Mouse (Mus musculus): ENCODE results near the gene Tspan12. TPM values are rescaled to one million over a fixed set of nuclear protein-coding genes. Genes with fewer than 3 reads are reported as not detected.
A peak's percentile ranks its signal among the peaks of the same experiment; 100 is the strongest.

The Tspan12 gene
- polyA plus RNA-seq, 1 experiment from 2014 or later: 111 TPM

DNA sequence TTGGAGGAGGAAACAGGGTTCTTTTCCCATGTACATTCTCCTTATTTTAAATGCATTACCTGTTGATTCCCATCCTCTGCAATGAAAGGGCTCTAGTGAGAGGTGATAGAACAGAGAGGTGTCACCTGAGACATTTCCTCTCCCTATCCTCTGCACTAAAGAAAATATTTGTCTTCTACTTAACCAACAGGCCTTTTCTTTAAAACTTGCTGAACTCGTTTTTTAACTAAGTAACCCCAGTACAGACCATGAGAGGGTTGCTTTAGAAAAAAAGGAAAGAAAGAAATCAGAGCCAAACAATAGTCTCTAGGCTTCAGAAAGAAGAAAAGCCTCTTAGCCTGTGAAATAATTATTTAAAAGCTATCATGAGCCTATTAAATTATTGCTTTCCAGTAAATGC is 11.2 kb upstream of the Tspan12 start:
- Histone ChIP-seq H3K4me1 (replicated peaks; ENCODE audit: insufficient read depth, low read length) (no peaks in the 10 kb centered on the region), H3K27me3 (ENCODE audit: insufficient read depth, low read length) (no peaks in the 10 kb centered on the region), H3K27ac (no peak overlapping the region), H3K36me3 (ENCODE audit: insufficient read depth, low read length) (no peaks in the 10 kb centered on the region), H3K9me3 (replicated peaks; ENCODE audit: low read length) (no peaks in the 10 kb centered on the region), H3K4me3 (replicated peaks; ENCODE audit: low read depth, low read length) (no peak overlapping the region), H3K9ac (ENCODE audit: low read depth, low read length) (no peak overlapping the region), H3K4me2 (ENCODE audit: low read length) (no peak overlapping the region)
- WGBS: 23% methylated on average over 1 of the region's 1 CpGs
- no peak for TF ChIP-seq CTCF (IDR thresholded peaks at IDR 0.05; ENCODE audit: low read depth)
- no peak for ATAC-seq (replicated peaks; ENCODE audit: low FRiP score, low read depth)
- no peak for DNase-seq (ENCODE audit: low spot score)

DNA sequence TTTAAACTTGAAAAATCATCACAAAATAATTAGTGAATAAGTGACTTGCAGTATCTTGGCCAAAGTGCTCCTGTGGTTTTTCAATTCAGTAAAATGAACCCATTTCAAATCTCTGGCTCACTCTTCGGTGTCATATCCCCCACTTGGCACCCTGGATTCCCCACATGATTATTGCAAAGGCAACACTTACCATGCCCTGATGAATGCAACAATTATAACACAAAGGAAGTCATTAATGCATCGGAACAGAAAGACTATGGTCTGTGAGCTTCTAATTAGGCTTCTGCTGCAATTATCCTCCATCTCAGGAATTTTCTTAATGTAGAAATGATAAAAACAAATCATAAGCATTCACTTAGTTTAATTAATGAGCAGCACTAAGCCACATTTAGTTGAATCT is 9.0 kb upstream of the Tspan12 start:
- Histone ChIP-seq H3K27ac (no peak overlapping the region), H3K27me3 (ENCODE audit: insufficient read depth, low read length) (no peaks in the 10 kb centered on the region), H3K4me2 (ENCODE audit: low read length) (no peak overlapping the region), H3K4me1 (replicated peaks; ENCODE audit: insufficient read depth, low read length) (0 out of 2 replicates have a peak, but pooled peaks cover 3% of the 10 kb centered on the region), H3K4me3 (replicated peaks; ENCODE audit: low read depth, low read length) (no peak overlapping the region), H3K9ac (ENCODE audit: low read depth, low read length) (no peak overlapping the region), H3K36me3 (ENCODE audit: insufficient read depth, low read length) (no peaks in the 10 kb centered on the region), H3K9me3 (replicated peaks; ENCODE audit: low read length) (no peaks in the 10 kb centered on the region)
- DNase-seq (ENCODE audit: low spot score): no peak
- WGBS: 85% methylated on average over 2 of the region's 2 CpGs
- TF ChIP-seq CTCF (IDR thresholded peaks at IDR 0.05; ENCODE audit: low read depth): no peak
- no peak for ATAC-seq (replicated peaks; ENCODE audit: low FRiP score, low read depth)

DNA sequence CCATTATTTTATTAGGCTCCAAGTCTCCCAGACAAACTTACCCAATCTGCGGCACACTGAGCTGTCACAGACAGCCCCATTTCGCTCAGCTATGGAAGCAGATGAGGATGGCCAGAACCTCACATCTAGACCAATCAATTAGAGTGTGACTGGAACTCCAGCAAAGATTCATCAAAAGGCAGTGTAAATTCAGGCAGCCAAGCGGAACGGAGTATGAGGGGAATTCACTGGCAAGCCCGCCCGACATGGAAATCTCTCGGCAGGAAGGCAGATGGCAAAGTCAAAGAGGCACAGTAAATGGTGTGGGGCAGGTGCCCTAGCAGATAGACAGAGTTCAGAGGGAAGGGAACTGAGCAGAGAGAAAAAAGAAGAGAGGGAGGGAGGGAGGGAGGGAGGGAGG is 5.5 kb upstream of the Tspan12 start:
- WGBS: 26% methylated on average over 7 of the region's 7 CpGs
- ATAC-seq (replicated peaks; ENCODE audit: low FRiP score, low read depth): peak; percentile 69; the same call in 1 of the 2 replicates

DNA sequence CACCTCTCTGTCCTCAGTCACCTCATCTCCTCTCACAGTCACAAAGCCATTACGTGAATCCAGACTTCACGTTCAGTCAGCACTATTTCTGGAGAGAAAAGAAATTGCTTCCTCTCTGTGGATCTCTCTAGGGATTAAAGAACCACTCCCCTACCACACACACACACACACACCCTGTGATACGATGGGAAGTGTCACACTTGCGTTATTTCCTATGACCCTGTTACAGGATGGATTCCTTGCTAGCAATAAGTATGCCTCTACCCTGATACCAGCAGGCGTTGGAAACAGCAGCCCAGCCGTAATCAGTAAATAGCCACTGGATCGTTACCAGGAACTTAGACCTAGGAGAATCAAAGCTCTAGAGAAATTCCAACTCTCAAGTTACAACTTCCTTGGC is 3.6 kb upstream of the Tspan12 start:
- WGBS: 19% methylated on average over 7 of the region's 7 CpGs
- H3K9ac ChIP-seq (ENCODE audit: low read depth, low read length): 0 out of 2 replicates have a peak overlapping the region, but pooled peaks have one; percentile 31
- H3K36me3 ChIP-seq (ENCODE audit: insufficient read depth, low read length): no peaks in the 10 kb centered on the region
- H3K9me3 ChIP-seq (replicated peaks; ENCODE audit: low read length): no peaks in the 10 kb centered on the region
- H3K27ac ChIP-seq: no peak overlapping the region
- H3K4me3 ChIP-seq (replicated peaks; ENCODE audit: low read depth, low read length): no peak overlapping the region
- 0 out of 2 replicates have a peak, but pooled peaks cover 9% of the 10 kb centered on the region for H3K4me1 ChIP-seq (replicated peaks; ENCODE audit: insufficient read depth, low read length)
- H3K27me3 ChIP-seq (ENCODE audit: insufficient read depth, low read length): no peaks in the 10 kb centered on the region
- no peak for TF ChIP-seq CTCF (IDR thresholded peaks at IDR 0.05; ENCODE audit: low read depth)
- ATAC-seq (replicated peaks; ENCODE audit: low FRiP score, low read depth) (no peak), DNase-seq (ENCODE audit: low spot score) (no peak)
- H3K4me2 ChIP-seq (ENCODE audit: low read length): no peak overlapping the region

More for the DNA sequence above, 5.5 kb upstream of the Tspan12 start:
- Histone ChIP-seq H3K27me3 (ENCODE audit: insufficient read depth, low read length) (no peaks in the 10 kb centered on the region), H3K36me3 (ENCODE audit: insufficient read depth, low read length) (no peaks in the 10 kb centered on the region), H3K27ac (no peak overlapping the region), H3K4me2 (ENCODE audit: low read length) (no peak overlapping the region), H3K9me3 (replicated peaks; ENCODE audit: low read length) (no peaks in the 10 kb centered on the region), H3K4me3 (replicated peaks; ENCODE audit: low read depth, low read length) (no peak overlapping the region), H3K4me1 (replicated peaks; ENCODE audit: insufficient read depth, low read length) (0 out of 2 replicates have a peak, but pooled peaks cover 7% of the 10 kb centered on the region), H3K9ac (ENCODE audit: low read depth, low read length) (no peak overlapping the region)
- peak; percentile 45 for DNase-seq (ENCODE audit: low spot score)
- no peak for TF ChIP-seq CTCF (IDR thresholded peaks at IDR 0.05; ENCODE audit: low read depth)

DNA sequence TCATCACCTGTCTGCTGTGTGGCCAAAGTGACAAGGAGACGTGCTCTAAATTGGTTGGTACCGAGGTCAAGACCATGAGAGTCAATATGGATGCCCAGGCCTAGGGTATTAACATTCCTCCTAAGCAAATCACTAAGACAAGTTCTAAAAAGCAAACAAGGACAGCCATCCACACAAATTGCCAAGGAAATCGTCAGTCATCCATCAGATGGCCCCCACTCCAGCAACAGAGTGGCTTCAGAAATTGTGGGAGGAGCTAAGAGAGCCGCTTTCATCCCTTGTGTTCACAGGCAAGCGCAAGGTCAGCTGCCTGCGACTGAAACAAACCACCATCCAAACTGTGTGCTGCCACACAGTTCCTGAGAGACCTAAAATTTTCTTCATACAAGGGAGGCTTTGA is 1.0 kb upstream of the Tspan12 start:
- H3K9ac ChIP-seq (ENCODE audit: low read depth, low read length): no peak overlapping the region
- no peaks in the 10 kb centered on the region for H3K27me3 ChIP-seq (ENCODE audit: insufficient read depth, low read length)
- no peak overlapping the region for H3K27ac ChIP-seq
- no peak overlapping the region for H3K4me2 ChIP-seq (ENCODE audit: low read length)
- DNase-seq (ENCODE audit: low spot score) (no peak), ATAC-seq (replicated peaks; ENCODE audit: low FRiP score, low read depth) (no peak)
- no peak for TF ChIP-seq CTCF (IDR thresholded peaks at IDR 0.05; ENCODE audit: low read depth)
- H3K4me1 ChIP-seq (replicated peaks; ENCODE audit: insufficient read depth, low read length): peaks cover 21% of the 10 kb centered on the region; the same call in 1 of the 2 replicates
- H3K9me3 ChIP-seq (replicated peaks; ENCODE audit: low read length): no peaks in the 10 kb centered on the region
- 57% methylated on average over 6 of the region's 6 CpGs for WGBS
- H3K36me3 ChIP-seq (ENCODE audit: insufficient read depth, low read length): no peaks in the 10 kb centered on the region
- H3K4me3 ChIP-seq (replicated peaks; ENCODE audit: low read depth, low read length): no peak overlapping the region

DNA sequence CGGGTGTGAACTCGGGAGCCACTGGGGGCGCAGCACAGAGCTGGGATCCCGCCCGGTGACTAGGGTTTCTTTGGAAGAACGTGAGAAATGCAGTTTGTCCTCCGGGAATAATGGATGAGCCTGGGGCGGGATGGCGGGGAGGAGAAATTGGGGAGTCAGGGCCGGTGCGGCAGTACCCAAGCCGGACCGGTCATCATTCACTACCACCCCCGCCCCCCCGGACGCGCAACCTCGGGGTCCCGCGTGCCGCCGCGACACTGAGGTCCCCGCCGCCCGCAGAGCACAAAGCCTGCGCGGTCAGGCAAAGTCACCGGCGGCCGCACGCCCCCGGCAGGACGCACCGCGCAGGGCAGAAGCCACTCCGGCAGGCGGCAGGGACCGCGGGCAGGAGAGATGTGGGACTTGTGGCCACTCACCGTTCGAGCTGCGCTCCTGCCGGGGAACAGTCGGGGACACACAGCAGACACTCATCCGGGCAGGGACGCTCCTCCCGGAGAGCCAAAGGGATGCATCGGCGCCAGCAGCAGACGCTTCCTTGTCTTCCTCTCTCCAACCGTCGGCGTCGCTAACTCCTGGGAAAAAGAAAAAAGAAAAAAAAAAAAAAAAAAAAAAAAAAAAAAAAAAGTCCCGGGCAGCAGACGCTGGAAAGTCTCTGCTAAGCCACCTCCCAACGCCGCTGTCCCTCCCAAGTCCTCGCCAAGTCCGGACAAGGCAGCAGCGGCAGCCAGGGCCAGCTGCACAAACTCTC is 545 bp downstream of the Tspan12 start:
- ATAC-seq (replicated peaks; ENCODE audit: low FRiP score, low read depth): peak; percentile 87
- Histone ChIP-seq H3K9ac (ENCODE audit: low read depth, low read length) (peak overlapping the region; percentile 76), H3K27ac (peak overlapping the region; percentile 95), H3K4me3 (replicated peaks; ENCODE audit: low read depth, low read length) (peak overlapping the region; percentile 85), H3K27me3 (ENCODE audit: insufficient read depth, low read length) (no peaks in the 10 kb centered on the region), H3K4me1 (replicated peaks; ENCODE audit: insufficient read depth, low read length) (peaks cover 18% of the 10 kb centered on the region; the same call in 1 of the 2 replicates), H3K9me3 (replicated peaks; ENCODE audit: low read length) (no peaks in the 10 kb centered on the region), H3K4me2 (ENCODE audit: low read length) (peak overlapping the region; percentile 89), H3K36me3 (ENCODE audit: insufficient read depth, low read length) (0 out of 2 replicates have a peak, but pooled peaks cover 3% of the 10 kb centered on the region)
- under 1% methylated on average over 61 of the region's 62 CpGs for WGBS
- peak; percentile 93 for DNase-seq (ENCODE audit: low spot score)
- TF ChIP-seq CTCF (IDR thresholded peaks at IDR 0.05; ENCODE audit: low read depth): peak; percentile 68

Measured in kidney, postnatal 0 days (tissue).